Mouse (Mus musculus) midbrain, embryonic 10.5 days (tissue): Measurements from ENCODE around the gene Gpr156. TPM values are rescaled to one million over a fixed set of nuclear protein-coding genes. Genes with fewer than 3 reads are reported as not detected.

ENCODE experiments used
- DNase-seq: peaks from one replicate; pipeline ENCODE4 v3.0.0-alpha.2; 2017; ENCODE audit warnings: low spot score
- H3K27ac ChIP-seq: fragments of 300-500 bp; sonication (generic); replicated peaks from 2 replicates; pipeline ENCODE4 v1.5.1; 2016; ENCODE audit warnings: mild to moderate bottlenecking
- H3K27me3 ChIP-seq: fragments of 300-500 bp; sonication (generic); 2 replicates; pipeline ENCODE4 v1.6.1; 2016; ENCODE audit warnings: low read depth, mild to moderate bottlenecking; ENCODE audit not compliant: poor library complexity, severe bottlenecking
- H3K36me3 ChIP-seq: fragments of 300-500 bp; sonication (generic); 2 replicates; pipeline ENCODE4 v1.6.1; 2016; ENCODE audit warnings: mild to moderate bottlenecking, moderate library complexity
- H3K4me1 ChIP-seq: fragments of 300-500 bp; sonication (generic); 2 replicates; pipeline ENCODE4 v1.6.1; 2016
- H3K4me3 ChIP-seq: fragments of 300-500 bp; sonication (generic); 2 replicates; pipeline ENCODE4 v1.5.1; 2016; ENCODE audit warnings: mild to moderate bottlenecking, moderate library complexity
- H3K9me3 ChIP-seq: fragments of 300-500 bp; sonication (generic); replicated peaks from 2 replicates; pipeline ENCODE4 v1.6.1; 2016; ENCODE audit warnings: mild to moderate bottlenecking
- WGBS: fragments of 180-500 bp; shearing (Covaris S2); methylation state at CpG from one replicate; pipeline ENCODE4 v1.1.7; 2016; 5-methylcytosine and 5-hydroxymethylcytosine counted together
- polyA plus RNA-seq: library from polyadenylated mRNA; unstranded; fragments of >200 nt; fragmentation: Nextera tagmentation; extraction: Ambion mirVana; gene quantifications from 2 replicates; pipeline ENCODE4 v1.2.1, GENCODE M21; 2016

Gene Gpr156
- polyA plus RNA-seq, 1 experiment from 2014 or later: 2.0 TPM

DNA sequence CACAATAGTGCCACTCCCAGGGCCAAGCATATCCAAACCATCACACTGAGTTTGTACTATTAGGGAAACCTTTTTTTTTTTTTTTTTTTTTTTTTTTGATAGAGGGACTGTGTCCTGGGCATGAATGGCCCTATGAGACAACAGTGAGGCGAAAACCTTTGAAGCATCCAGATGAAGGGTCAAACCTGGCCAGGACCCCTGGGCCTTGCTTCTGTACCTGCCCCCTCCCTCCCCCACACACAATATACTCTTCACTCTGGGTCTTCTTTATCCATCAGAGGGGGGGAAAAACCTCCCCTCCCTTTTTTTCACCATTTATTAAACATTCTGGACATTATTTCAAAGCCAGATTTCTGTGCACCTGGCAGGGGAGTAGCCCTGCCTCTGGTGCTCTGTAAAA, 83.5 kb downstream of the Gpr156 start:
- no peak for DNase-seq
- Histone ChIP-seq H3K4me1 (peaks cover 28% of the 10 kb centered on the region), H3K27me3 (no peaks in the 10 kb centered on the region), H3K4me3 (no peak overlapping the region), H3K9me3 (no peaks in the 10 kb centered on the region), H3K27ac (peak overlapping the region; percentile 87), H3K36me3 (no peaks in the 10 kb centered on the region; the same call in 1 of the 2 replicates)
- 81% methylated on average over 1 of the region's 1 CpGs for WGBS

DNA sequence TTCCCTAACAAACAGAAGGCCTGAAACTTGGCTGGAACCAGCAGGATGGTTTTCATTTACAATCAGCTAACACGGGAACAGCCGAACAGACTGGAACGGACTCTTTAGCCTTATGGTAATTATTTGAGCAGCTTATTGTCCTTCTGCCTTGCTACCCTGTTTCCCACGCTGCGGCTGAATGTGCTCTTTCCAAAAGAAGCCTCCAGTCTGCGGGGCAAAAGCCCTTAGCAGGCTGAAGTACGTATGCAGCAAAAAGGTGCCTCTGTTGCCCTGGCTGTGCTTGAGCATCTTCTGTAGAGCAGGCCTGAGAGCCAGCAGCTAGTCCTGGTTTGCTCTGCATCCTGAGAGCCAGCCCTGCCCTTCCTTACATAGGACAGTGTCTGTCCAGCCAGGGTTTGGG, 83.9 kb downstream of the Gpr156 start:
- Histone ChIP-seq H3K9me3 (no peaks in the 10 kb centered on the region), H3K27ac (peak overlapping the region; percentile 87), H3K36me3 (no peaks in the 10 kb centered on the region; the same call in 1 of the 2 replicates), H3K4me3 (no peak overlapping the region), H3K27me3 (no peaks in the 10 kb centered on the region), H3K4me1 (peaks cover 24% of the 10 kb centered on the region)
- WGBS: 28% methylated on average over 7 of the region's 7 CpGs
- DNase-seq: peak; percentile 50

DNA sequence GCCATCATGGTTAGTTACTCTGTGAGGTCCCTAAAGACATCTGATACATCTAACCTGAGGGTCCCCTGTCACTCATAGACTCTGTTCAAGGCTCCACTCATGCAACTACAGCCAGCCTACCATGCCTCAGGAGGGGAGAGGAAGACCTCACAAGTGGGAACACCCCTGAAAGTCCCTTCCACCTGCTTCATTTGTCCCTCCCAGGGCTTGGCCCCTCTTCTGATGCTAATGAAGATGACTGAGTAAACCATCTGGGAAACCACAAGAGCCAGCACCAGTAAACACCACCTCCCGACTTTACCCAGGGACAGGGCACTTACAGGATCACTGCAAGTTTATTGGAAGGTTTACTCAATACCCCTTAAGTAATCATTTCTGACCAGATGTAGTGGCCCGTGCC, 85.5 kb downstream of the Gpr156 start:
- DNase-seq: no peak
- Histone ChIP-seq H3K27me3 (no peaks in the 10 kb centered on the region), H3K9me3 (no peaks in the 10 kb centered on the region), H3K27ac (peak overlapping the region; percentile 58), H3K4me1 (peaks cover 24% of the 10 kb centered on the region), H3K36me3 (no peaks in the 10 kb centered on the region; the same call in 1 of the 2 replicates), H3K4me3 (no peak overlapping the region)
- 48% methylated on average over 2 of the region's 2 CpGs for WGBS

DNA sequence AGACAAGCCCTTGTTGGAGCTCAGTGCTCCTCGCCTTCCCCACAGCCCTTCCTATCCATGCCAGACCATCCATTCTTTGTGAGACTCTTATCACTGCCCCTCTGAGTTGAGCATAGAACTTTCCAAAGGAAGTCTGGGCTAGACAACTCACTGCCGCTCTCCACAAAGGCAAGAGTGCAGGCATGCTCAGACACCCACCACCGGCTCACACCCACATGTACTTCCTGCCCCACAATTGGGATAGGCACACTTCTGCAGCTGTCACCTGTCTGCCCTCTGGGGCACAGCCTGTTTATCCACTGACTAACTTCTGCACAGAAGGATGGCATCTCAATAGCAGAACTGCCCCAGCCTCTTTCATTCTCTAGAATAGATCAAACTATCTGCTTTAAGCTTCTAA, 86.2 kb downstream of the Gpr156 start:
- no peaks in the 10 kb centered on the region for H3K9me3 ChIP-seq
- 91% methylated on average over 3 of the region's 3 CpGs for WGBS
- H3K27me3 ChIP-seq: no peaks in the 10 kb centered on the region
- peaks cover 24% of the 10 kb centered on the region for H3K4me1 ChIP-seq
- H3K36me3 ChIP-seq: no peaks in the 10 kb centered on the region; the same call in 1 of the 2 replicates
- H3K27ac ChIP-seq: peak overlapping the region; percentile 58
- no peak for DNase-seq
- H3K4me3 ChIP-seq: no peak overlapping the region

DNA sequence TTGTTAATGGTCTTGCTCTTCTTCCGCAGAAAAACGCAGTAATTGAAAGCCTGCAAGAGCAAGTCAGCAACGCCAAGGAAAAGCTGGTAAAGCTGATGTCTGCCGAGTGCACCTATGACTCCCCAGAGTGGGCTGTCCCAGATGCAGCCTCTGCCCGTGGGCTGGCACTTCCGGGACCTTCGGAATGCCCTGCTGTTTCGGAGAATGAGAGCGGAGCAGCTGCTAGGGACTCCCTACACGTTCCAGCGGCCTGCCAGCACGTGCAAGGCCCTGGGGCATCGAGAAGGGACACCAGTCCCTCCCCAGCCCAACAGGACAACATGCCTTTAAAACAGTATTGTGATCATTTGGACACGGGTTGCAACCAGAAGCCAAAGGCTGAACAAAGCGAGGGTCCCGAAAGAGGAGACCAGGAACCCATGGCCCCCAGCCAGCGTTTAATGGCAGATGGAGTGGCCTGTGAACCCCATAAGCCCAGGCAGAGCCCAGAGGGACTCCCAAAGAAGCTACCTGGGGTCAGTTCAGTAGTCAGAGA, 88.3 kb downstream of the Gpr156 start:
- Histone ChIP-seq H3K4me1 (peaks cover 21% of the 10 kb centered on the region), H3K27me3 (no peaks in the 10 kb centered on the region), H3K9me3 (no peaks in the 10 kb centered on the region), H3K36me3 (no peaks in the 10 kb centered on the region; the same call in 1 of the 2 replicates), H3K4me3 (no peak overlapping the region), H3K27ac (peak overlapping the region; percentile 50; the same call in 1 of the 2 replicates)
- WGBS: 88% methylated on average over 17 of the region's 17 CpGs
- no peak for DNase-seq

DNA sequence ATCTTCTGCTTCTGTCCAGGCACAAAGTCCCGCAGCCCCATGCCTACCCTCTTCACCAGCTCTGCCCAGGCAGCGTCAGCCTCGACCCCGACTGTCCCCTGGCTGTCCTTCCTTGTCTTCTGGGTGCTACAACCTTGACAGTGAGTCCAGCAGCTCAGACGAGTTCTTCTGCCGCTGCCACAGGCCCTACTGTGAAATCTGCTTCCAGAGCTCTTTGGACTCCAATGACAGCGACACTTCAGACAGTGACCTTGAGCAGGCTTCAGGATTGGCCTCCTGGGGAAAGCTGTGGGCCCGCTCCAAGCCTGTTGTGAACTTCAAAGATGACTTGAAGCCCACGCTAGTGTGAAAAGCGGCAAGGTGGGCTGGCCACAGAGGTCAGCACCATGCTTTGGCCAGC, 89.2 kb downstream of the Gpr156 start:
- no peak for DNase-seq
- H3K4me1 ChIP-seq: peaks cover 12% of the 10 kb centered on the region; the same call in 1 of the 2 replicates

DNA sequence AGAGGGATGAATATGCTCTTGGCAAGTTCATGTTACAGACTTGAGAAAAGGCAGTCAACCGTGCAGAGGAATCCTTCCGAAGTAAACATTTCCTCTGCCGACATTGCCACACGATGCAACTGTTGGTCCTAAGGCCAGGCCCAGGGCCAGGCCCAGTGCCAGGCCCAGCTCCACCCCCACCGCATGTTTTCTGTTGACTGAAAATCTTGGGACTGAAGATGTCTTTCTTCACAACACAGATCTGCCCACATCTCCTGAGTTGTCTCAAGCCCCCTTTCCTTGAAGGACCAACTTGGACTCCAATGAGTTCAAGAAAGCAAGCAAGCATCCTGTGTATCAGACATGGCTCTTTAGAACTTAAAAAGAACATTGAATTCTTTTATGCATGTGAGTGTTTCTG, 92.1 kb downstream of the Gpr156 start:
- WGBS: 92% methylated on average over 5 of the region's 5 CpGs
- no peak overlapping the region for H3K4me3 ChIP-seq

More for the DNA sequence above, 89.2 kb downstream of the Gpr156 start:
- Histone ChIP-seq H3K27me3 (no peaks in the 10 kb centered on the region), H3K36me3 (no peaks in the 10 kb centered on the region; the same call in 1 of the 2 replicates), H3K4me3 (no peak overlapping the region), H3K27ac (no peak overlapping the region), H3K9me3 (no peaks in the 10 kb centered on the region)
- 86% methylated on average over 10 of the region's 10 CpGs for WGBS

DNA sequence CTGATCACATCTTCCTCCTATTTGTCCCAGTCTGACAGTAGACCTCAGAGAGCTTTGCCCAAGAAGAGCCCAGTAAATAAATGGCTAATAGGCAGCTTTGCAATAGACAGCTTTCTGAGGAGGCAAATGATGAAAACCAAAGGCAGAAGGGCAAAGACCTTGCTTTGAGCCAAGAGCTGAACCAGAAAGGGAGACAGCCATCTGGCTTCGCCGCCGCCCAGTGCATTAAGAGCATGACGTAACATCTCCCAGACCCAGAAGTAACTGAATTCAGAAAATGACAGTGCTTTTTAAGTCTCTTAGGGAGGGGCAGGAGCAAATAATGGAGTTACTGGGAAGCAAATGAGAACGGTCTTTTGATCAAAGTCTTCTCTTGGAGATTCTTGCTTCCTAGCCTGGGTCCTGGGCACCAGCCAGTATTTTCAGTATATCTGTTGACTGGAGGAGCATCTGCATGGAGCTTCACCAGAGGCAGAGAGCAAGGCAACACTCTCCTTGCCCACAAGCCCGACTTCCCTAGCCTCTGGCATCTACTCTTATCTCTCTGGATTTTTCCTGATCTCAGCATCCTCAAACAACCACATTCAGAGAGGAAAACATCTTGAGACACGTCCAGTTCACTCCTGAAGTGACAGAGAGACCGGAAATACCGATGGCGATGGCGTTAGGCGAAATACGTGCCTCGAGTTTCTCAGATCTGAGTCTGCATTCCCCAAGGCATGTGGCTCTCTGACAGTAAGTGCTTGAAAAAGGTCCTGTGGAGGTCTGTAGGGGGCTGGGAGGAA, 92.9 kb downstream of the Gpr156 start:
- no peaks in the 10 kb centered on the region for H3K27me3 ChIP-seq
- H3K36me3 ChIP-seq: no peaks in the 10 kb centered on the region; the same call in 1 of the 2 replicates
- H3K9me3 ChIP-seq: no peaks in the 10 kb centered on the region
- DNase-seq: no peak
- no peak overlapping the region for H3K4me3 ChIP-seq
- 88% methylated on average over 14 of the region's 14 CpGs for WGBS
- no peaks in the 10 kb centered on the region for H3K4me1 ChIP-seq
- H3K27ac ChIP-seq: no peak overlapping the region

More for the DNA sequence above, 92.1 kb downstream of the Gpr156 start:
- Histone ChIP-seq H3K27ac (no peak overlapping the region), H3K36me3 (no peaks in the 10 kb centered on the region; the same call in 1 of the 2 replicates), H3K27me3 (no peaks in the 10 kb centered on the region), H3K9me3 (no peaks in the 10 kb centered on the region), H3K4me1 (no peaks in the 10 kb centered on the region)
- DNase-seq: no peak

DNA sequence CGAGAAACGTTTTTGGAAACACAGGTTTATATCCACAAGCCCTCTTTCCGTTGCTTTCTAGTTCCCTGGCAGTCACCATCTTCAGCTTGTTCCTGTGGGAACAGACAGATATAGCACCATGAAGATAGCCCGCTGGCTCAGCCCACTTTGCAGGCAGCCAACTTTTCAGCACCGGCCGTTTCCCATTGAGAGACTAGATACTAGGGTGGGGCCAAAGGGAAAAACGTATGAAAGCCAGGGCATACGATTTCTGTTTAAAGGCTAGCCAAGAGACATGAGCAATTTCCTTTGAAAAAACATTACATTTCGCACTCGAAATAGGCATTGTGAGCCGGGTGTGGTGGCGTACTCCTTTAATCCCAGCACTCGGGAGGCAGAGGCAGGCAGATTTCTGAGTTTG, 95.2 kb downstream of the Gpr156 start:
- 92% methylated on average over 13 of the region's 13 CpGs for WGBS
- no peak for DNase-seq
- Histone ChIP-seq H3K36me3 (no peaks in the 10 kb centered on the region), H3K4me1 (no peaks in the 10 kb centered on the region), H3K27ac (no peak overlapping the region), H3K9me3 (no peaks in the 10 kb centered on the region), H3K4me3 (no peak overlapping the region), H3K27me3 (no peaks in the 10 kb centered on the region)

DNA sequence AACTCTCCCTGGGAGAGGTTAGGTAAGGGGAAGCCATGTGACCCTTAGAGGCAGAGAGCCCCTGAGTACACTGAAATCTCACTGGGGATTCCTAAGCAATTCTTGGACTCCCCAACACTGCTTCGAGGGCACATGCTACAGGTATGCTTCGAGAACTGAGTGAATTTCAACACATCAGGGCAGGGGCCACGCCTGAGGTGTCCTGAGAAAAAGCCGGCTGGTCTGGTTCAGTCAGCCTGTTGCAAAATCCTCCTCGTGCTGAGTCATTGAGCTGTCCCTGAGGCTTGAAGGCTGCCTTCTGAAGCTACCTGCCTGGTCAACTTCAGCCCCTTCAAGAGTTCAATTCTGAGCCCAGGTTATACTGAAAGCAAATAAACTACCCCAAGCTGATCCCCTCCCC, 96.1 kb downstream of the Gpr156 start:
- H3K4me1 ChIP-seq: 0 out of 2 replicates have a peak, but pooled peaks cover under 1% of the 10 kb centered on the region
- WGBS: 74% methylated on average over 5 of the region's 5 CpGs
- H3K4me3 ChIP-seq: no peak overlapping the region
- H3K27ac ChIP-seq: no peak overlapping the region
- no peaks in the 10 kb centered on the region for H3K9me3 ChIP-seq
- DNase-seq: no peak
- no peaks in the 10 kb centered on the region for H3K36me3 ChIP-seq
- H3K27me3 ChIP-seq: no peaks in the 10 kb centered on the region

DNA sequence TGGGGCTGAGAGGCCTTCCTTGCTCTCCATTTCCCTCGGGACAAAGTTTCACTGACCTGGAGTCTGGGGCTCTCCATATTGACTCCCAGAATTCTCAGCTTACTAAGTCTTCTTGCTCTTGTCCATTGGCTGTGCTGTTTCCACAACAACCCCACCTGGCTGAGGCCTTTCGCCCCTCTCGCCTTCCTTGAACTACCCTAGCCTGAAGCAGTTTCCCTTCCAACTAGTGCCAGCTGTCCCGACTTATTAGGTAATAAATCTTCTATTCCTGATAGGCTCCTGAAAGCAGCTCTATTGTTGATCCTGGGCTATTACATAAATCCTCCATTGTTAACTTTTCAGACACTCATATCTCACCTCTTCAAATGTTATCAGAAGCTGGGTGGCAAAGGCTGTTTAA, 96.6 kb downstream of the Gpr156 start:
- Histone ChIP-seq H3K4me3 (no peak overlapping the region), H3K4me1 (peaks cover 5% of the 10 kb centered on the region), H3K27ac (no peak overlapping the region), H3K9me3 (no peaks in the 10 kb centered on the region), H3K27me3 (no peaks in the 10 kb centered on the region), H3K36me3 (no peaks in the 10 kb centered on the region)
- DNase-seq: no peak
- WGBS: 83% methylated on average over 4 of the region's 4 CpGs

DNA sequence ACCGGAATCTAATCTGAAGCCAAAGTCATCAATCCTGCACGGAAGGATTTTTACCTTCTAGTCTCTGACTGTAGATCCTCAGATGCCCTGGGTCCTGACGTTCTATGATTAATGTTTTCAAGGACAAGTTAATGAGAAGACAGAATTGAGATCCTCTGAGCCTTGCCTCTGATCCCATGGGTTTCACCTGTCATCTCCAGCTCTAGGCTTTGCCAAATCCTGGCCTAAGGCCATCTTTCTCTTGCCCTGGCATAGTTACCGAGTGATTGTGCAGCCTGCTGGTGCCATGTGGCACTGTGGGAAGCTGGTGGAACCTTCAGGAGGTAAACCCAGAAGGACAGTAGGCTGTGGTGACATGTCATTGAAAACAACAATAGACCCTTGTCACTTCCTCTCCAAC, 98.7 kb downstream of the Gpr156 start:
- Histone ChIP-seq H3K36me3 (no peaks in the 10 kb centered on the region), H3K4me1 (peaks cover 12% of the 10 kb centered on the region), H3K27ac (no peak overlapping the region), H3K27me3 (no peaks in the 10 kb centered on the region), H3K4me3 (no peak overlapping the region), H3K9me3 (no peaks in the 10 kb centered on the region)
- DNase-seq: no peak
- WGBS: 93% methylated on average over 4 of the region's 4 CpGs

DNA sequence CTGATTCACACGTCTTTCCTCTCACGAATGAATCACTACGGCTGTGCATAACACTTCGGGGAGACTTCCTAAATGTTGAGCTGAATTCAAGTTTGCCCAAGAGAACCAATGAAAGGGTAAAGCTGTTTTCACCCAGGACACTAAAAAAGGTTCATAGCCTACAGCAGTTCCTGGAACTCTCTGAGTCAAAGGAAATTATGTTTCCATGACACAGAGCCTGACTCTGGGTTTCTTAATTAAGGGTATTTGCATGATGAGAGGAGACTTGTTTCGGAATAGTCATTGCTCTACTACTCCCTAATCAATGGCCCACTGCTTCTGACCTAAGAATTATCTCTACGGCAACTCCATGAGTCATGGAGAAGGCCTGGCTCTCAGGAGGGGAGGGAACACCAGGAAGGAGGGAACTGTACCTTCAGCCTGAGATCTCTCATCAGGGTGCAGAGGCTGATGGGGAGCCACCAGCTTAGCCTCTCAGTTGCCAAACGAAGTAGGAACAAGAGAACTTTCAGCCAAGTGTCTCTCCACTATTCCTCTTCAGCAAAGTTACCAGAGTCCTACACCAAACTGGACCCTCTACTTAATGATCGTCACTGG, 100.7 kb downstream of the Gpr156 start:
- Histone ChIP-seq H3K36me3 (no peaks in the 10 kb centered on the region), H3K27me3 (no peaks in the 10 kb centered on the region), H3K4me3 (no peak overlapping the region), H3K9me3 (no peaks in the 10 kb centered on the region), H3K27ac (no peak overlapping the region), H3K4me1 (peaks cover 12% of the 10 kb centered on the region)
- DNase-seq: no peak
- WGBS: 89% methylated on average over 8 of the region's 8 CpGs
